Comparison of ENCODE assay signal across 9 mouse cellular contexts in the genomic region with DNA sequence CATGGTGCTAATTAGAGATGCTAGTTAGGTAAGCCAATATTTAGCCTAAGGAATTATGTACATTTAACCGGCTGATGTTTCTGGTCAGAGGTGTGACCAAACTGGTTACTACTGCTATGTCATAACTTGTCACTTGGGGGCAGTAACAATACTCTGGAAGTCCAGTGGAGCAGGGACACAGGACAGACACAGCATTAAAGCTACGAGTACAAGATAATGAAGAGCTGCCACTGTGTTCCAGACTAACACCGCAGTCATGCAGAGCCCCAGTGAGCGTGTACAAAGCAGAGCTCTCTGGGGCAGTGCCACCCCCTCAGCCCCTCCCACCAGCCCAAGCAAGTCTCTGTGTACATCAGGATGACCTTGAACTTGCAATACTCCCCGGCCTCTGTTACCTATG. TPM values are rescaled to one million over a fixed set of nuclear protein-coding genes. Genes with fewer than 3 reads are reported as not detected.
A peak's percentile ranks its signal among the peaks of the same experiment; 100 is the strongest.
DNase-seq lines count a peak whose midpoint lies in the region; ATAC-seq and TF ChIP-seq lines count a peak whose summit lies in the region.
"Had no signal": no experiment of that assay in that cellular context is flagged by ENCODE, and none has a peak within 500 bp of the region (broad histone marks: within the 10 kb centered on the region; RNA-seq: fewer than 3 reads in every experiment).

No protein-coding gene starts in this region.

- DNase-seq in CD4-positive, CD25-positive, alpha-beta regulatory T cell, adult 2 months (ENCODE audit: low read depth, low spot score), result peak; percentile 37
- peak; percentile 66 for DNase-seq in liver, adult 2 months (ENCODE audit: extremely low read depth, low read depth, low spot score)
- DNase-seq in liver, embryonic 11.5 days (ENCODE audit: low spot score), result no peak
- no peak for DNase-seq in urinary bladder, postnatal 4 days (ENCODE audit: low spot score in 2 of 2)
- no peak for DNase-seq in ovary, adult 18-20 months (ENCODE audit: low spot score)

- no peaks in the 10 kb centered on the region for H3K9me3 ChIP-seq in liver, embryonic 11.5 days (ENCODE audit: control insufficient read depth, low read length)
- H3K9me3 ChIP-seq in hindbrain, embryonic 13.5 days, result no peaks in the 10 kb centered on the region
- H3K9me3 ChIP-seq: heart, embryonic 13.5 days had no signal

- H3K9ac ChIP-seq in liver, adult 2 months (ENCODE audit: low read depth, low read length), result no peak overlapping the region
- H3K9ac ChIP-seq in liver, embryonic 11.5 days (ENCODE audit: low read depth, low read length), result no peak overlapping the region
- no peak overlapping the region for H3K9ac ChIP-seq in hindbrain, embryonic 13.5 days
- H3K9ac ChIP-seq: heart, embryonic 13.5 days had no signal

- no peak overlapping the region for H3K4me3 ChIP-seq in liver, adult 2 months (ENCODE audit: insufficient read depth, low read depth, low read length)
- no peak overlapping the region for H3K4me3 ChIP-seq in liver, embryonic 11.5 days (ENCODE audit: low read depth, low read length)
- no peak overlapping the region for H3K4me3 ChIP-seq in hindbrain, embryonic 13.5 days
- H3K4me3 ChIP-seq: heart, embryonic 13.5 days had no signal

- no peak for TF ChIP-seq POLR2A in liver, adult 2 months (IDR thresholded peaks at IDR 0.05; ENCODE audit: extremely low read depth, insufficient read depth, low read length)

- no peaks in the 10 kb centered on the region for H3K79me2 ChIP-seq in liver, adult 2 months (ENCODE audit: control insufficient read depth, insufficient read depth, low read length)

- 25% methylated on average over 5 of the region's 5 CpGs for WGBS in liver, adult 2 months
- WGBS in liver, embryonic 11.5 days, result 50% methylated on average over 5 of the region's 5 CpGs
- WGBS in hindbrain, embryonic 13.5 days, result 38% methylated on average over 5 of the region's 5 CpGs

- peak; percentile 54 for TF ChIP-seq CTCF in liver, adult 2 months (IDR thresholded peaks at IDR 0.05; ENCODE audit: low read depth, low read length)

- H3K4me2 ChIP-seq in liver, embryonic 11.5 days, result no peak overlapping the region
- H3K4me2 ChIP-seq in hindbrain, embryonic 13.5 days, result no peak overlapping the region
- H3K4me2 ChIP-seq: heart, embryonic 13.5 days had no signal

- H3K36me3 ChIP-seq in liver, adult 2 months (ENCODE audit: control insufficient read depth, insufficient read depth, low read length), result peaks cover 4% of the 10 kb centered on the region; the same call in 1 of the 2 replicates
- no peaks in the 10 kb centered on the region for H3K36me3 ChIP-seq in liver, embryonic 11.5 days (ENCODE audit: control insufficient read depth, insufficient read depth, low read length)
- H3K36me3 ChIP-seq in hindbrain, embryonic 13.5 days, result no peaks in the 10 kb centered on the region

- H3K27ac ChIP-seq in liver, adult 2 months (replicated peaks; ENCODE audit: insufficient read depth, low read depth, low read length), result no peak overlapping the region
- H3K27ac ChIP-seq in liver, embryonic 11.5 days (ENCODE audit: low read depth, low read length), result no peak overlapping the region
- no peak overlapping the region for H3K27ac ChIP-seq in hindbrain, embryonic 13.5 days
- H3K27ac ChIP-seq: heart, embryonic 13.5 days had no signal

- no peaks in the 10 kb centered on the region for H3K27me3 ChIP-seq in liver, adult 2 months (ENCODE audit: control insufficient read depth, insufficient read depth, low read length)
- H3K27me3 ChIP-seq in liver, embryonic 11.5 days (replicated peaks; ENCODE audit: control insufficient read depth, insufficient read depth, low read length), result no peaks in the 10 kb centered on the region
- H3K27me3 ChIP-seq in hindbrain, embryonic 13.5 days, result no peaks in the 10 kb centered on the region
- H3K27me3 ChIP-seq: heart, embryonic 13.5 days had no signal

- no peaks in the 10 kb centered on the region; the same call in 1 of the 2 replicates for H3K4me1 ChIP-seq in liver, adult 2 months (ENCODE audit: control insufficient read depth, insufficient read depth, low read length)
- H3K4me1 ChIP-seq in liver, embryonic 11.5 days (replicated peaks; ENCODE audit: control insufficient read depth, insufficient read depth, low read length), result 0 out of 2 replicates have a peak, but pooled peaks cover 2% of the 10 kb centered on the region
- no peaks in the 10 kb centered on the region; the same call in 1 of the 2 replicates for H3K4me1 ChIP-seq in hindbrain, embryonic 13.5 days (replicated peaks)

- no peak for ATAC-seq in CD4-positive, CD25-positive, alpha-beta regulatory T cell, adult 4 months
- ATAC-seq in liver, embryonic 11.5 days (replicated peaks; ENCODE audit: low FRiP score), result no peak
- ATAC-seq in hindbrain, embryonic 13.5 days (ENCODE audit: low FRiP score), result peak; percentile 70
- peak; percentile 69 for ATAC-seq in megakaryocyte progenitor cell, adult 5-6 weeks (replicated peaks; ENCODE audit: poor library complexity)

RNA-seq across cellular contexts. Expression of a gene that starts 10.3 kb away (rescaled TPM):
- under 1 TPM in 1 of 2 experiments, not detected in 1; 0.43 TPM for polyA plus RNA-seq in CD4-positive, CD25-positive, alpha-beta regulatory T cell, adult 4 months (2017; shearing (Covaris generic))
- total RNA-seq in liver, adult 2 months (2014; rRNA removed), result 30.1 and 32.8 TPM in 2 replicates
- polyA plus RNA-seq in liver, adult 2 months (2012; rRNA removed), result 20.3 and 26.1 TPM in 2 replicates
- polyA plus RNA-seq in liver, embryonic 11.5 days (2014; fragmentation: Nextera tagmentation; extraction: Ambion mirVana), result 43.2 and 45.7 TPM in 2 replicates
- 0.21 and 0.25 TPM in 2 replicates for polyA plus RNA-seq in hindbrain, embryonic 13.5 days (2015; fragmentation: Nextera tagmentation; extraction: Ambion mirVana)
- 1.0 TPM in 1 of 2 replicates, not detected in the other for total RNA-seq in megakaryocyte progenitor cell, adult 5-6 weeks (2015)
- total RNA-seq in megakaryocyte progenitor cell, adult 5-6 weeks (2017), result 0.21 TPM in 1 of 2 replicates, not detected in the other

RNA-seq across cellular contexts. Expression of a gene that starts 48.4 kb away (rescaled TPM):
- polyA plus RNA-seq in CD4-positive, CD25-positive, alpha-beta regulatory T cell, adult 4 months (2017; shearing (Covaris generic)), result not detected
- total RNA-seq in liver, adult 2 months (2014; rRNA removed), result 58.5 and 63.4 TPM in 2 replicates
- polyA plus RNA-seq in liver, adult 2 months (2012; rRNA removed), result 66.6 and 69.9 TPM in 2 replicates
- polyA plus RNA-seq in liver, embryonic 11.5 days (2014; fragmentation: Nextera tagmentation; extraction: Ambion mirVana), result 45.7 and 46.7 TPM in 2 replicates
- polyA plus RNA-seq in hindbrain, embryonic 13.5 days (2015; fragmentation: Nextera tagmentation; extraction: Ambion mirVana), result not detected in 2 replicates
- total RNA-seq in megakaryocyte progenitor cell, adult 5-6 weeks (2015), result not detected in 2 replicates
- total RNA-seq in megakaryocyte progenitor cell, adult 5-6 weeks (2017), result not detected in 2 replicates

RNA-seq across cellular contexts. Expression of a gene that starts 56.4 kb away (rescaled TPM):
- polyA plus RNA-seq in CD4-positive, CD25-positive, alpha-beta regulatory T cell, adult 4 months (2017; shearing (Covaris generic)), result 10 to 100 TPM; 52.8 to 77.1 TPM
- total RNA-seq in liver, adult 2 months (2014; rRNA removed), result 3.2 and 7.0 TPM in 2 replicates
- 3.8 and 5.5 TPM in 2 replicates for polyA plus RNA-seq in liver, adult 2 months (2012; rRNA removed)
- 9.2 and 10.1 TPM in 2 replicates for polyA plus RNA-seq in liver, embryonic 11.5 days (2014; fragmentation: Nextera tagmentation; extraction: Ambion mirVana)
- 1.6 and 2.9 TPM in 2 replicates for polyA plus RNA-seq in hindbrain, embryonic 13.5 days (2015; fragmentation: Nextera tagmentation; extraction: Ambion mirVana)
- total RNA-seq in megakaryocyte progenitor cell, adult 5-6 weeks (2015), result 67.4 and 68.7 TPM in 2 replicates
- 51.9 and 123 TPM in 2 replicates for total RNA-seq in megakaryocyte progenitor cell, adult 5-6 weeks (2017)
- polyA plus RNA-seq: heart, embryonic 13.5 days had no signal

Comparison
In these comparisons a context has a peak if more than half of its experiments do, and no peak if none do; other contexts are left out.
1. DNase-seq: peak in CD4-positive, CD25-positive, alpha-beta regulatory T cell, adult 2 months (single experiment) and liver, adult 2 months (single experiment); none in liver, embryonic 11.5 days (single experiment), urinary bladder, postnatal 4 days (0 of 2) and ovary, adult 18-20 months (single experiment).
2. ATAC-seq: peak in hindbrain, embryonic 13.5 days (single experiment) and megakaryocyte progenitor cell, adult 5-6 weeks (single experiment); none in CD4-positive, CD25-positive, alpha-beta regulatory T cell, adult 4 months (single experiment) and liver, embryonic 11.5 days (single experiment).
3. RNA of a gene that starts 10.3 kb away (polyA plus RNA-seq): 43.2 to 45.7 TPM in liver, embryonic 11.5 days and 20.3 to 26.1 TPM in liver, adult 2 months; 0.43 TPM in CD4-positive, CD25-positive, alpha-beta regulatory T cell, adult 4 months and 0.21 to 0.25 TPM in hindbrain, embryonic 13.5 days; every median in the first group is over 10 times any median in the second.
4. RNA of a gene that starts 48.4 kb away (polyA plus RNA-seq): 66.6 to 69.9 TPM in liver, adult 2 months and 45.7 to 46.7 TPM in liver, embryonic 11.5 days; not detected in CD4-positive, CD25-positive, alpha-beta regulatory T cell, adult 4 months and not detected in hindbrain, embryonic 13.5 days; every median in the first group is over 10 times any median in the second.